Mouse (Mus musculus) kidney, postnatal 0 days (tissue): Measurements from ENCODE around the gene Ank2. TPM values are rescaled to one million over a fixed set of nuclear protein-coding genes. Genes with fewer than 3 reads are reported as not detected.
A peak's percentile ranks its signal among the peaks of the same experiment; 100 is the strongest.

ENCODE experiments used
- ATAC-seq: fragments of 200-750 bp; cut with Nextera tagmentation; replicated peaks from 2 replicates; pipeline ENCODE4 v1.8.0; 2017; ENCODE audit warnings: low read depth, moderate number of reproducible peaks, moderate TSS enrichment, moderate library complexity; ENCODE audit not compliant: low FRiP score
- DNase-seq: peaks from one replicate; pipeline ENCODE4 v3.0.0-alpha.2; 2016; ENCODE audit warnings: low spot score
- H3K27ac ChIP-seq: fragments of 300-500 bp; sonication (generic); 2 replicates; pipeline ENCODE4 v1.5.1; 2014; ENCODE audit warnings: mild to moderate bottlenecking
- H3K27me3 ChIP-seq: fragments of 300-500 bp; sonication (generic); 2 replicates; pipeline ENCODE4 v1.6.1; 2014; ENCODE audit warnings: low read length, mixed read lengths; ENCODE audit not compliant: insufficient read depth
- H3K36me3 ChIP-seq: fragments of 300-500 bp; sonication (generic); 2 replicates; pipeline ENCODE4 v1.6.1; 2014; ENCODE audit warnings: low read length, mixed read lengths; ENCODE audit not compliant: insufficient read depth
- H3K4me1 ChIP-seq: fragments of 300-500 bp; sonication (generic); replicated peaks from 2 replicates; pipeline ENCODE4 v1.6.1; 2014; ENCODE audit warnings: antibody characterized with exemption, low read length, mixed read lengths; ENCODE audit not compliant: insufficient read depth
- H3K4me2 ChIP-seq: fragments of 300-500 bp; sonication (generic); 2 replicates; pipeline ENCODE4 v1.6.1; 2014; ENCODE audit warnings: mild to moderate bottlenecking, low read length, moderate library complexity, mixed read lengths
- H3K4me3 ChIP-seq: fragments of 300-500 bp; sonication (generic); replicated peaks from 2 replicates; pipeline ENCODE4 v1.5.1; 2014; ENCODE audit warnings: low read depth, low read length
- H3K9ac ChIP-seq: fragments of 300-500 bp; sonication (generic); 2 replicates; pipeline ENCODE4 v1.6.1; 2014; ENCODE audit warnings: low read depth, low read length
- H3K9me3 ChIP-seq: fragments of 300-500 bp; sonication (generic); replicated peaks from 2 replicates; pipeline ENCODE4 v1.6.1; 2016; ENCODE audit warnings: low read length, inconsistent platforms, mixed read lengths
- CTCF ChIP-seq: IDR thresholded peaks from 2 replicates; pipeline ENCODE4 v1.5.1; 2016; ENCODE audit warnings: antibody characterized with exemption, low read depth, mild to moderate bottlenecking, moderate library complexity
- WGBS: fragments of 180-500 bp; shearing (Covaris S2); extraction: QIAGEN DNeasy Blood & Tissue Kit; methylation state at CpG from one replicate; pipeline ENCODE4 v1.1.7; 2014; 5-methylcytosine and 5-hydroxymethylcytosine counted together
- polyA plus RNA-seq: library from polyadenylated mRNA; unstranded; fragments of >200 nt; fragmentation: Nextera tagmentation; extraction: Ambion mirVana; gene quantifications from 2 replicates; pipeline ENCODE4 v1.2.1, GENCODE M21; 2015

Ank2 gene
- polyA plus RNA-seq, 1 experiment from 2014 or later: 4.1 TPM

- H3K9me3 ChIP-seq: no peaks in the 10 kb centered on the region
- H3K27me3 ChIP-seq: no peaks in the 10 kb centered on the region
- WGBS: 76% methylated on average over 2 of the region's 2 CpGs
- H3K9ac ChIP-seq: no peak overlapping the region
- DNase-seq: no peak
- no peak for ATAC-seq
- no peak overlapping the region for H3K27ac ChIP-seq
- H3K4me3 ChIP-seq: no peak overlapping the region
- H3K36me3 ChIP-seq: no peaks in the 10 kb centered on the region
- H3K4me1 ChIP-seq: no peaks in the 10 kb centered on the region
- TF ChIP-seq CTCF: no peak
- H3K4me2 ChIP-seq: no peak overlapping the region
Measured at GRCm38 (mm10) chr3:127513699-127514098, 14.5 kb upstream of the Ank2 start.

DNA sequence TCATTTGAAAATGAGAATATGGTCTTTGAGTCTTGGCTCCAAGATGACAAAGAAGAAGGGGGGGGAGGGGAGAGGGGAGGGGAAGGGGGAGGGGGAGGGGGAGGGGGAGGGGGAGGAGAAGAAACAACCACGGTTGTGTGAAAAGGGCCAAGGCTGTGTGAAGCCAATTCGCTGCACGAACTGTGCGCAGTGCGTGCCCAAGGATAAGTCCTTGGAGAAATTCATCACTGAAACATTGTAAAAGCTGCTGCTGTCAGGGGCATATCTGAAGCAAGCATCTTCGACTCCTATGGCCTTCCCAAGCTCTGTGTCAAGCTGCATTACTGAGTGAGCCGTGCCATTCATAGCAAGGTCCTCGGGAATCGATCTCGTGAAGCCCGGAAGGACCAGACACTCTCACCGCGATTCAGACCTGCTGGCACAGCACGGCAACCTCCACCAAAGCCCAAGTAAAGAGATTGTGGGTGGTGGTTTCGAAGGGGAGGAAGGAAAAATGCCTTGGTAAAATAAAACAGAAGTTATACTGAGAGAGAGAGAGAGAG, 13.7 kb upstream of the Ank2 start:
- no peaks in the 10 kb centered on the region for H3K4me1 ChIP-seq
- DNase-seq (no peak), ATAC-seq (no peak)
- H3K9me3 ChIP-seq: no peaks in the 10 kb centered on the region
- no peaks in the 10 kb centered on the region for H3K27me3 ChIP-seq
- no peak overlapping the region for H3K27ac ChIP-seq
- no peak overlapping the region for H3K4me3 ChIP-seq
- 74% methylated on average over 15 of the region's 15 CpGs for WGBS
- H3K4me2 ChIP-seq: no peak overlapping the region
- no peak for TF ChIP-seq CTCF
- H3K9ac ChIP-seq: no peak overlapping the region
- no peaks in the 10 kb centered on the region for H3K36me3 ChIP-seq

DNA sequence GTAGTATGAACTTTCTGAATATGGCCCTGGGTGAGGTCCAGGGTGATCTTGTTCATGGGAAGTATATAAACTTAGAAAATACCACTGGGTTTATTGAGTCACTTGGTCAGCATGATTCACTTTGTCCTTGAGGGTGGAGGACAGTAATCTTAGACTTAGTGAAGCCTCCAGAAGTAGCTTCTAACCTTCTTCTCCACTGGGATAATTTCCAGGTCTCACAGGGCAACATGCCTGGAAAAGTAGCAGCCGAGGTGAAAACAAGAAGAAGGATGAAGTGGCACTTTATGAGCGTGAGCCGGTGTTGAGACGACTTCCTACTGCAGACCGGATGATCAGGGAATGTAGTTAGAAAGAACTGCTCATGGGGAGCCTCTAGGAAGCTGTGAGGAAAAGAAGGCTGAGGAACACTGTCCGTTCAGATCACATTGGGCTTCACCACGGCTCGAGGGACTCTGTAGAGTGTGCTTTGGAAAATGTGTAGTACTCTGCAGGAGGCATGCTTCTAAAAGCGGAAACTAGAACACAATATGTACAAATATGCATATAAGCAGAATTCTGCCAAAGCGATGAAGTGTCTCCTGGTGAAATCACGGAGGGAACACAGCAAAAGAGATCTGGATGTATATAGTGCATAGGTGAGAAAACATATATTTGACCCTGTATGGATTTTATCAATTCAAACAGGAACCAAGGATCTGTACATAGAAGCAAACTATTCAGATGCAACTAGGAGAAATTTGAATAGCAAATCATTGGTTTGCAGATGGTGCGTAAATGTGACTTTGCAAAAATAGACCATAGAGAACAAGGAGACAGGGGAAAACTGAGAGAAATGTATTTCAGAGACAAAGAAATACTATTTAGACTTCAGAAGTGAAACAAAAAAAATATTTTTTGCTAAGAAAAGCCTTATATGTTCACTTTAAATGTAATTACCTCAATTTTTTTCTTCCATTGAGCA, 12.9 kb upstream of the Ank2 start:
- Histone ChIP-seq H3K36me3 (no peaks in the 10 kb centered on the region), H3K4me1 (no peaks in the 10 kb centered on the region), H3K9me3 (no peaks in the 10 kb centered on the region), H3K9ac (no peak overlapping the region), H3K27ac (no peak overlapping the region), H3K27me3 (no peaks in the 10 kb centered on the region), H3K4me3 (no peak overlapping the region), H3K4me2 (no peak overlapping the region)
- no peak for TF ChIP-seq CTCF
- no peak for ATAC-seq
- 75% methylated on average over 12 of the region's 12 CpGs for WGBS
- no peak for DNase-seq

GRCm38 (mm10) chr3:127507878-127508783, 9.0 kb upstream of the Ank2 start:
- Histone ChIP-seq H3K27me3 (no peaks in the 10 kb centered on the region), H3K36me3 (no peaks in the 10 kb centered on the region), H3K27ac (no peak overlapping the region), H3K9ac (no peak overlapping the region), H3K9me3 (no peaks in the 10 kb centered on the region), H3K4me3 (no peak overlapping the region), H3K4me2 (no peak overlapping the region), H3K4me1 (no peaks in the 10 kb centered on the region)
- 76% methylated on average over 15 of the region's 15 CpGs for WGBS
- DNase-seq: no peak
- no peak for ATAC-seq
- TF ChIP-seq CTCF: no peak

DNA sequence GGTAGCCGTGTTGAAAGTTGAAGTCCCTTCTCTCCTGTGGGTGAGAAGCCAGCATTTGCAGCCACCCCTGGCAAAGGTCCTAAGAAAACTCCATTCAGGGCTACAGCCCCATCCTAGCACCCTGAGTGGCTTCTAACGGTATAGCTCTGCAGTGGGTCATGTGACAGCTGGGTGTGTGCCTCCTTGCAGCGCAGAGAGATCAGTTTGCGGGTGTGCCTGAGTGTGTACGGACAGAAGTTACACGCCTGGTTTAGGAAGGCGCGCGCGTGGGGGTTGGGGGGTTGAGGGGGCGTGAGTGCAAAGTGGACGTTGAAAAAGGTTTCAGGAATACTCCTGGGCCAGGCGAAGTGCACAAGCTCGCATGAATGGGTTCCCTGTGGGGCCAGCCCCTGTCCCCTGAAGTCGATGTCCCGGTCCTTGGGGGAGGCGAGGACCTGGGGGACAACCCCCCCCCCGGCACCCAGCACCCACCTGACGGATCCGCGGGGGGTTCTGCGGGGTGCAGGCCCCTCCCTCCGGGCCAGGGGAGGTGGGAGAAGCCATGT, 881 bp downstream of the Ank2 start:
- Histone ChIP-seq H3K27ac (no peak overlapping the region), H3K4me1 (peaks cover 11% of the 10 kb centered on the region; the same call in 1 of the 2 replicates), H3K9ac (peak overlapping the region; percentile 52), H3K9me3 (no peaks in the 10 kb centered on the region), H3K4me3 (peak overlapping the region; percentile 53), H3K36me3 (no peaks in the 10 kb centered on the region), H3K27me3 (peaks cover 16% of the 10 kb centered on the region; the same call in 1 of the 2 replicates), H3K4me2 (peak overlapping the region; percentile 100)
- ATAC-seq: peak; percentile 57
- no peak for TF ChIP-seq CTCF
- DNase-seq: peak; percentile 8
- 1% methylated on average over 21 of the region's 23 CpGs for WGBS

DNA sequence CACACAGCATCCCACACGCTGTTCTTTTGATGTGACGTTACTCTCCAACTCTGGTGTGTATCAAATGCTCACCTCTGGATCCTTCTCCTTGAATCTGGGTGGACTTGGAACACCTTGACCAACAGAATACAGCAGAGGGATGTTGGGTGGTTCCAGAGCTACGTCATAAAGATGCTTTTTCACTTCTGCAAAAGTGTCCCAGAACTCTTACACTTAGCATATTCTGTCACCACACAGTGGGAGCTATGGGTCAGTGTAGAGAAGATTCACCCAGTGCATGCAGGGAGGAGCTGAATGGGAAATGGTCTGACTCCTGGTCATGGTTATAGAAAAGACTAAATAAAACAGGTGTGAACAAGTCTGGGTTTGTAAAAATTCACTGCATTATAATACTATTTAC, 6.5 kb downstream of the Ank2 start:
- H3K36me3 ChIP-seq: no peaks in the 10 kb centered on the region
- no peak for ATAC-seq

More for the DNA sequence above, 6.5 kb downstream of the Ank2 start:
- Histone ChIP-seq H3K9ac (no peak overlapping the region), H3K27me3 (0 out of 2 replicates have a peak, but pooled peaks cover 2% of the 10 kb centered on the region), H3K27ac (no peak overlapping the region), H3K9me3 (no peaks in the 10 kb centered on the region), H3K4me2 (no peak overlapping the region), H3K4me3 (no peak overlapping the region), H3K4me1 (no peaks in the 10 kb centered on the region)
- no peak for DNase-seq
- TF ChIP-seq CTCF: no peak
- 84% methylated on average over 3 of the region's 3 CpGs for WGBS
